29 mouse cellular contexts compared by ENCODE assay signal in the genomic region with DNA sequence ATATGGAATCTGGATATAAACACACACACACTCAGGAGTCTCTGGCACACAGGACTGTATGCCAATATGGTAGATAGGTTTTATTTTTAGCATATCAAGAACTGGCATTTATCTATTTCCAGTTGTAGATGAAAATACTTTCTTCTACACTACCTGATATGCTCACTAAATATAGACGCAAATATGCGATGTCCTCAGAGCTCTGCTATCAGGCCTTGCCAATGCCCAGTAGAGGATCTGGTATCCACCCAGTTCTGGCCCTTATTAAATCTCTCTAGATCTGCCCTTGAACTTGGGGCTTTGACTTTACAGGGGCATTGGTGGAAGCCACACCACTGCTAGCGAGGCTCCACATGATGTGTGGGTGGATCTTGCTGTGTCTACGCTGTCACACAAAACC. TPM values are rescaled to one million over a fixed set of nuclear protein-coding genes. Genes with fewer than 3 reads are reported as not detected.
DNase-seq lines count a peak whose midpoint lies in the region; ATAC-seq lines count a peak whose summit lies in the region.
"Had no signal": no experiment of that assay in that cellular context is flagged by ENCODE, and none has a peak within 500 bp of the region (broad histone marks: within the 10 kb centered on the region; RNA-seq: fewer than 3 reads in every experiment).

No protein-coding gene starts in this region.

- WGBS in heart, embryonic 12.5 days: 60% methylated on average over 4 of the region's 4 CpGs
- WGBS in heart, embryonic 14.5 days: 37% methylated on average over 4 of the region's 4 CpGs
- WGBS in heart, embryonic 16.5 days: 50% methylated on average over 4 of the region's 4 CpGs
- 63% methylated on average over 4 of the region's 4 CpGs for WGBS in heart, embryonic 11.5 days (ENCODE audit: insufficient replicate concordance)

- no peak for ATAC-seq in heart, embryonic 12.5 days (ENCODE audit: insufficient number of reproducible peaks, low FRiP score)
- ATAC-seq in heart, embryonic 14.5 days (ENCODE audit: insufficient number of reproducible peaks, insufficient read depth, low FRiP score, low read depth): no peak
- peak; percentile 52 for ATAC-seq in heart, embryonic 16.5 days (replicated peaks; ENCODE audit: extremely low read depth, insufficient read depth, low FRiP score)
- ATAC-seq in heart, embryonic 11.5 days (replicated peaks; ENCODE audit: insufficient number of reproducible peaks, low FRiP score, low TSS enrichment): no peak
- ATAC-seq: activated CD4-positive, CD25-positive, alpha-beta regulatory T cell, adult 4 months; CD4-positive, CD25-positive, alpha-beta regulatory T cell, adult 4 months; forebrain, embryonic 13.5 days; Patski had no signal

- H3K4me3 ChIP-seq in heart, embryonic 12.5 days: no peak overlapping the region
- no peak overlapping the region for H3K4me3 ChIP-seq in heart, embryonic 14.5 days (ENCODE audit: control insufficient read depth in 1 of 2, insufficient read depth in 1 of 2, low read depth in 1 of 2, low read length in 2 of 2)
- H3K4me3 ChIP-seq in heart, embryonic 16.5 days (ENCODE audit: low read length): no peak overlapping the region
- no peak overlapping the region for H3K4me3 ChIP-seq in heart, embryonic 11.5 days (ENCODE audit: low read depth, low read length)
- H3K4me3 ChIP-seq: embryonic facial prominence, embryonic 10.5 days; embryonic facial prominence, embryonic 12.5 days; forebrain, embryonic 13.5 days had no signal

- intact Hi-C loops in heart, postnatal 25 days (cut with DNase I): no loop called here
- intact Hi-C loops in heart, postnatal 14 days (cut with DNase I): no loop called here

- DNase-seq in heart, adult 18-20 months: peak; percentile 16 to 38
- no peak for DNase-seq in heart, postnatal 25 days (ENCODE audit: low spot score)
- peak; percentile 6 for DNase-seq in heart, adult 8-10 months (ENCODE audit: low spot score)
- DNase-seq in heart, postnatal 14 days: no peak
- DNase-seq: adrenal gland, adult 8-10 months; adrenal gland, postnatal 14 days; adrenal gland, postnatal 36 days; B cell, adult 2 months; cerebellum, adult 11-12 months; cerebellum, adult 2 months; cerebellum, adult 9-10 months; cerebellum, postnatal 10 days; cerebellum, postnatal 25 days had no signal

- no peaks in the 10 kb centered on the region for H3K9me3 ChIP-seq in heart, embryonic 12.5 days (replicated peaks)
- H3K9me3 ChIP-seq in heart, embryonic 14.5 days (ENCODE audit: control insufficient read depth, low read length): no peaks in the 10 kb centered on the region
- H3K9me3 ChIP-seq in heart, embryonic 16.5 days (replicated peaks; ENCODE audit: control insufficient read depth, low read length): no peaks in the 10 kb centered on the region
- no peaks in the 10 kb centered on the region for H3K9me3 ChIP-seq in heart, embryonic 11.5 days (replicated peaks; ENCODE audit: control insufficient read depth, low read length)
- H3K9me3 ChIP-seq: embryonic facial prominence, embryonic 10.5 days; embryonic facial prominence, embryonic 12.5 days; forebrain, embryonic 13.5 days; G1E had no signal

- H3K4me2 ChIP-seq in heart, embryonic 12.5 days: no peak overlapping the region
- H3K4me2 ChIP-seq in heart, embryonic 14.5 days (ENCODE audit: low read length): no peak overlapping the region
- H3K4me2 ChIP-seq in heart, embryonic 16.5 days (ENCODE audit: low read depth, low read length): no peak overlapping the region
- H3K4me2 ChIP-seq in heart, embryonic 11.5 days: no peak overlapping the region
- H3K4me2 ChIP-seq: embryonic facial prominence, embryonic 12.5 days; forebrain, embryonic 13.5 days had no signal

- no peak overlapping the region for H3K27ac ChIP-seq in heart, embryonic 12.5 days (ENCODE audit: poor library complexity, severe bottlenecking)
- peak overlapping the region; percentile 1 to 39; a peak in 2 of 4 replicates for H3K27ac ChIP-seq in heart, embryonic 14.5 days (replicated peaks in 1 of 2; ENCODE audit: control insufficient read depth in 1 of 2, insufficient read depth in 1 of 2, low read depth in 2 of 2, low read length in 2 of 2)
- peak overlapping the region; percentile 78 for H3K27ac ChIP-seq in heart, embryonic 16.5 days (ENCODE audit: low read length)
- H3K27ac ChIP-seq in heart, embryonic 11.5 days (ENCODE audit: low read depth, low read length): no peak overlapping the region
- H3K27ac ChIP-seq: embryonic facial prominence, embryonic 10.5 days; embryonic facial prominence, embryonic 12.5 days; forebrain, embryonic 13.5 days had no signal

- no peaks in the 10 kb centered on the region for H3K27me3 ChIP-seq in heart, embryonic 12.5 days (replicated peaks)
- no peaks in the 10 kb centered on the region for H3K27me3 ChIP-seq in heart, embryonic 14.5 days (ENCODE audit: control insufficient read depth, insufficient read depth, low read length)
- H3K27me3 ChIP-seq in heart, embryonic 16.5 days (ENCODE audit: control insufficient read depth, insufficient read depth, low read length): no peaks in the 10 kb centered on the region
- no peaks in the 10 kb centered on the region for H3K27me3 ChIP-seq in heart, embryonic 11.5 days (ENCODE audit: control insufficient read depth, insufficient read depth, low read length)
- H3K27me3 ChIP-seq: CH12.LX; embryonic facial prominence, embryonic 12.5 days; forebrain, embryonic 13.5 days had no signal

- H3K9ac ChIP-seq in heart, embryonic 12.5 days: no peak overlapping the region
- H3K9ac ChIP-seq in heart, embryonic 14.5 days (ENCODE audit: low read length): no peak overlapping the region
- no peak overlapping the region for H3K9ac ChIP-seq in heart, embryonic 16.5 days (ENCODE audit: low read length)
- no peak overlapping the region for H3K9ac ChIP-seq in heart, embryonic 11.5 days (ENCODE audit: low read depth, low read length)
- H3K9ac ChIP-seq: embryonic facial prominence, embryonic 12.5 days; forebrain, embryonic 13.5 days had no signal

- H3K4me1 ChIP-seq in heart, embryonic 12.5 days (replicated peaks): peaks cover 16% of the 10 kb centered on the region
- peaks cover 10 to 15% of the 10 kb centered on the region in 2 experiments for H3K4me1 ChIP-seq in heart, embryonic 14.5 days (ENCODE audit: control insufficient read depth in 2 of 2, insufficient read depth in 2 of 2, low read length in 2 of 2)
- peaks cover 27% of the 10 kb centered on the region for H3K4me1 ChIP-seq in heart, embryonic 16.5 days (ENCODE audit: control insufficient read depth, insufficient read depth, low read length)
- H3K4me1 ChIP-seq in heart, embryonic 11.5 days (ENCODE audit: control insufficient read depth, insufficient read depth, low read length): peaks cover 5% of the 10 kb centered on the region
- H3K4me1 ChIP-seq: forebrain, embryonic 13.5 days had no signal

- no peaks in the 10 kb centered on the region for H3K36me3 ChIP-seq in heart, embryonic 12.5 days
- H3K36me3 ChIP-seq in heart, embryonic 14.5 days (ENCODE audit: control insufficient read depth, insufficient read depth, low read length): no peaks in the 10 kb centered on the region
- no peaks in the 10 kb centered on the region for H3K36me3 ChIP-seq in heart, embryonic 16.5 days (ENCODE audit: control insufficient read depth, insufficient read depth)
- H3K36me3 ChIP-seq in heart, embryonic 11.5 days (ENCODE audit: control insufficient read depth, insufficient read depth, low read length): no peaks in the 10 kb centered on the region
- H3K36me3 ChIP-seq: embryonic facial prominence, embryonic 10.5 days; embryonic facial prominence, embryonic 12.5 days; G1E had no signal

RNA-seq across cellular contexts. Expression of gene Cyfip2, which starts 29.3 kb away (rescaled TPM):
- total RNA-seq in heart, adult 18-20 months (2021): 10 to 100 TPM; 52.3 to 58.6 TPM
- 10 to 100 TPM; 54.1 to 55.3 TPM for total RNA-seq in heart, postnatal 25 days (2021)
- 10 to 100 TPM; 63.9 to 70.3 (median 66.7) TPM for total RNA-seq in heart, adult 8-10 months (2022)
- 6.2 and 6.5 TPM in 2 replicates for polyA plus RNA-seq in heart, embryonic 12.5 days (2016; fragmentation: Nextera tagmentation; extraction: Ambion mirVana)
- 8.9 TPM in 2 replicates for polyA plus RNA-seq in heart, embryonic 14.5 days (2014; fragmentation: Nextera tagmentation; extraction: Ambion mirVana)
- 10 to 100 TPM; 41.6 to 47.3 TPM for total RNA-seq in heart, postnatal 14 days (2021)
- polyA plus RNA-seq in heart, embryonic 16.5 days (2015; fragmentation: Nextera tagmentation; extraction: Ambion mirVana): 12.5 and 14.8 TPM in 2 replicates
- 5.6 and 5.7 TPM in 2 replicates for polyA plus RNA-seq in heart, embryonic 11.5 days (2014; fragmentation: Nextera tagmentation; extraction: Ambion mirVana)

RNA-seq across cellular contexts. Expression of gene Itk, which starts 47.4 kb away (rescaled TPM):
- 1 to 10 TPM in 1 of 2 experiments, under 1 TPM in 1; 0.20 to 2.9 TPM for total RNA-seq in heart, adult 18-20 months (2021)
- under 1 TPM; 0.16 to 0.31 TPM for total RNA-seq in heart, postnatal 25 days (2021)
- total RNA-seq in heart, adult 8-10 months (2022): under 1 TPM; 0.14 to 0.22 (median 0.17) TPM
- not detected in 2 replicates for polyA plus RNA-seq in heart, embryonic 12.5 days (2016; fragmentation: Nextera tagmentation; extraction: Ambion mirVana)
- not detected in 2 replicates for polyA plus RNA-seq in heart, embryonic 14.5 days (2014; fragmentation: Nextera tagmentation; extraction: Ambion mirVana)
- total RNA-seq in heart, postnatal 14 days (2021): 1 to 10 TPM in 1 of 2 experiments, under 1 TPM in 1; 0.26 to 3.5 TPM
- polyA plus RNA-seq in heart, embryonic 16.5 days (2015; fragmentation: Nextera tagmentation; extraction: Ambion mirVana): 2.0 and 5.2 TPM in 2 replicates
- 0.10 TPM in 1 of 2 replicates, not detected in the other for polyA plus RNA-seq in heart, embryonic 11.5 days (2014; fragmentation: Nextera tagmentation; extraction: Ambion mirVana)
- polyA plus RNA-seq: forebrain, embryonic 13.5 days had no signal

RNA-seq across cellular contexts. Expression of gene Fam71b, which starts 54.4 kb away (rescaled TPM):
- total RNA-seq in heart, adult 18-20 months (2021): not detected
- total RNA-seq in heart, postnatal 25 days (2021): not detected
- not detected for total RNA-seq in heart, adult 8-10 months (2022)
- polyA plus RNA-seq in heart, embryonic 12.5 days (2016; fragmentation: Nextera tagmentation; extraction: Ambion mirVana): not detected in 2 replicates
- not detected in 2 replicates for polyA plus RNA-seq in heart, embryonic 14.5 days (2014; fragmentation: Nextera tagmentation; extraction: Ambion mirVana)
- total RNA-seq in heart, postnatal 14 days (2021): not detected
- 0.18 TPM in 1 of 2 replicates, not detected in the other for polyA plus RNA-seq in heart, embryonic 16.5 days (2015; fragmentation: Nextera tagmentation; extraction: Ambion mirVana)
- 0.07 TPM in 1 of 2 replicates, not detected in the other for polyA plus RNA-seq in heart, embryonic 11.5 days (2014; fragmentation: Nextera tagmentation; extraction: Ambion mirVana)
- total RNA-seq: adrenal gland, adult 18-20 months; adrenal gland, adult 8-10 months; adrenal gland, postnatal 14 days; adrenal gland, postnatal 36 days had no signal
- polyA plus RNA-seq: activated CD4-positive, CD25-positive, alpha-beta regulatory T cell, adult 4 months; cerebellum, adult 2 months; cortical plate, adult 2 months; embryonic facial prominence, embryonic 10.5 days; embryonic facial prominence, embryonic 12.5 days; embryonic facial prominence, embryonic 14.5 days; forebrain, embryonic 11.5 days; forebrain, embryonic 13.5 days; G1E; Patski had no signal

Comparison
In these comparisons a context has a peak if more than half of its experiments do, and no peak if none do; other contexts are left out.
1. DNase-seq: peak in heart, adult 18-20 months (2 of 2) and heart, adult 8-10 months (single experiment); none in heart, postnatal 25 days (single experiment) and heart, postnatal 14 days (0 of 2).
2. H3K27ac ChIP-seq: peak in heart, embryonic 14.5 days (2 of 2) and heart, embryonic 16.5 days (single experiment); none in heart, embryonic 12.5 days (single experiment) and heart, embryonic 11.5 days (single experiment).